Mouse (Mus musculus) lung, postnatal 36 days (tissue): ENCODE data around the gene Zfp335.

ENCODE experiments used
- DNase-seq: peaks from one replicate; pipeline ENCODE4 v3.0.0; 2022; ENCODE audit warnings: mixed read lengths

Zfp335 gene

DNA sequence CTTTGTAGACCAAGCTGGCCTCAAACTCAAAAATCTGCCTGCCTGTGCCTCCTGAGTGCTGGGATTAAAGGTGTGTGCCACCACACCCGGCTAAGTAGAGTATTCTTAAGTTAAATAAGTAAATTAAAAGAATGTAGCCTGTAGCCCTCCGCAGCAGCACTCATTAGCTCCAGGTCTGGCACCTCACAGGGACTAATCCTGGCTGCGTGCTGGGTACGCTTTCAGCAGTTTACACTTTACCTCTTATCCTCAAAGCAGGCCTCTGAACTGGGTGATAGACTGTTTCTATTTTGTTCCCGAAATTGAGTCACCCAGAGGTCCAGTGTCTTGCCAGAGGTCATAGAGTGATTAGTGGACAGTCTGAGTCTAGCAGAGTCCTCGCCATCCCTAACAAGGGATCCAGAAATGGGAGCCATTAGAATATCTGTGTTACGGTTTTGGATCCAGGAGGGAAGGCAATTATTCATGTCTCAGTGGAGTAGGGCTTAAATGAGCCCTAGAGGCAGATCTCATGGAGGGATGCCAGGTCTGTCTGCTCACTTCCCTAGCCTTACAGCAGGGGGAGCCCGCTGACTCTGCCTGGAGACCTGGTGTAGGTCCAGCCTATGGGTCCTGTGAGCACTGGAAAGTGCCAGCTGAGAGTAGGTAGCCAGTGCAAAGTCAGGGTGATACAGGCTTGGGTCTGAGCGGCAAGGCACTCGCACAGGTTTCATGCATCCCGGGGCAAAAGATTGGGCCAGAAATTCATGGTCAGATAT, 12.7 kb upstream of the Zfp335 start:
- DNase-seq, result peak; percentile 97

DNA sequence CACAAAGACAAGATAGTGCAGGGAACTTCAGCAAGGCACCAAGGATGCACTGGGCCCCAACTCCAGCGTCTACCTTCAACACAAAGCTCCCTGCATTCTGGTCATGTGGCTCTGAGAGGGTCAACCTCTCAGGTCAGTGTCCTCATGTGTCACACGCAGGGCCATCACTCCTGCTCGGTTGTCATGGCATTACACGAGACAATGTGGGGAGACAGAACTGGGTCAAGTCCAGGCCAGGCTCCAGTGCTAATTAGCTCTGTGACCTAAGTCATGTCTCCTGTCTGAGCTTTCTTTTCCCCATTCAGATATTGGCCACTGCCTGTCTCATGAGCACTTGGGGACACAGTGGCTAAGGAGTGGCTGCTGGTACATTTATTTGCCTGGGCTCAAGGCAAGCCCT, 11.7 kb upstream of the Zfp335 start:
- DNase-seq, result no peak

DNA sequence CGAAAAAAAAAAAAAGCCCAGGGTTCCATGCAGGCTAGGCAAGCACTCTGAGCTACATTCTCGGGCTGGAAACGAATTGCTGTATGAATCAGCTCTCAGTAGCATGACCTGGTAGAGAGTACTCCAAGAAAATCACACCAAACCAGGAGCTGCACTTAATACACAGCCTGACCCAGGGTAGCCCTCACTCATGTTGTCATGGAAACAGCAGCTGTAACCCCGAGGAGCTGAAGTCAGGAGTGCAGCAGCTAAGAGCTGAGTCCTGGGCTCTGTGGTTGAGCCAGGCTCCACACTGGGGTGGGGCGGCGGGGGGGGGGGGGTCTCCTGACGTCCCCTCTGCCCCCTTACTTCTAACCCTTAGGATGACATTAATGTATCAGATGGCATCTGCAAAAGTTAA, 10.4 kb upstream of the Zfp335 start:
- DNase-seq, result no peak

DNA sequence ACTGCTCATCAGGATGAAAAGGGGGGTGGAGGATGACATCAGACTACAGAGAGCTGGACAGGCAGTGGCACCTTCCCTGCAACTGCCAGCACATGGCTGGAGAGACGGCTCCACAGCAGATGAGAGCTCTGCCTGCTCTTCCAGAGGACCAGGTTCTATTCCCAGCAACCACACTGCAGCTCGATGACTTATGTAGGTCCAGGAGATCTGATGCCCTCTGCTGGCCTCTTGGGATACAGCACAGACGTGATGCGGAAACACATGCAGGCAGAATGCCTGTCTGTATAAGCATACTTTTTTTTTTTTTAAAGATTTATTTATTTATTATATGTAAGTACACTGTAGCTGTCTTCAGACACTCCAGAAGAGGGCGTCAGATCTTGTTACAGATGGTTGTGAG, 6.8 kb upstream of the Zfp335 start:
- peak; percentile 56 for DNase-seq

DNA sequence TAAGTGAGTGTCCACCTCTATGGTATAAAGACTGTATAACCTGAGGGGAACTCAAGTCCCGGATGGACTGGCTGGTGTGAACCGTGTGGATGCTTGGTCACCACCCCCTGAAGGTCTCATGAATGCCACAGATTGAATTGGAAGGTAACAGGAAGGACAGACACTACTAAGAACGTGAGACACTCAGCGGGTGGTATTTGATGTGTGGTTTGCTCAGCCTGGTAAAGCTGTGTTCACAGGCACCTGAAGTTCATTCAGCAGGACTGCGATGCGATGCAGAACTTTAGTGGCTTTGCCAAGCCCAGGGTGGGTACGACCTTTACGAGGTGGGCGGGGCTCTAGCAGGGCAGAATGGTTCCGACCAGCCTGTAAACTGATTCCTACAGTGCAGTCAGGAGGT, 5.8 kb upstream of the Zfp335 start:
- no peak for DNase-seq

DNA sequence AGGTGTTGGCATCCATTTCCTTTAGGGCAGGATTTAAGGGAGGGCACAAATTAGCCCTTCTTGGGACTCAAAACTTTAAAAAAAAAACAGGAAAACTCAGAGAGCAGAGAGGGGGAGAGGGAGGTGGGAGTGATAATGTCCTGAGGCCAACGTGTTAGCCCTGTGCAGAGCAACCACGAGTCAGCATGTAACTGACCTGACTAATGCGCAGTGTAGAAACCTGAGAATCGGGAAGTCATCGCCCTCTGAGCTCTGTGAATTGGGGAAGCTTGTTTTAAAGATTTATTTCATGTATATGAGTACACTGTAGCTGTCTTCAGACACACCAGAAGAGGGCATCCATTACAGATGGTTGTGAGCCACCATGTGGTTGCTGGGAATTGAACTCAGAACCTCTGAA, 5.3 kb upstream of the Zfp335 start:
- DNase-seq, result peak; percentile 23

DNA sequence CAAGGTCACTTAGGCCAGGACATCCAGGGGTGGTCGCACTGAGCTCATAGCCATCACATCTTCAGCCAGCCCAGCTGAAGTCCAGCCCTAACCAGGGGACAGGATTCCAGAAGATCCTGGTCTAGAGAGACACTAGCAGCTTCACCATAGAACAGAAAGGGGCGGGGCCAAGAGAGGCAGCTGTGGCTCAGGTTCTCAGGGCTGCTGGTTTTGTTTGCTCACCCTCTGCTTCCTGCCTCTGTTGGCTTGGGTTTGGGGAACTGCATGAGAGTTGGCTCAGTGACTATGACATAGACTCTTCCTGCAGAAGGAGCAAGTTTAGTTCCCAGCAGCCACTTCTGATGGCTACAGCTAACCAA, 1.9 kb upstream of the Zfp335 start:
- DNase-seq, result peak; percentile 87

DNA sequence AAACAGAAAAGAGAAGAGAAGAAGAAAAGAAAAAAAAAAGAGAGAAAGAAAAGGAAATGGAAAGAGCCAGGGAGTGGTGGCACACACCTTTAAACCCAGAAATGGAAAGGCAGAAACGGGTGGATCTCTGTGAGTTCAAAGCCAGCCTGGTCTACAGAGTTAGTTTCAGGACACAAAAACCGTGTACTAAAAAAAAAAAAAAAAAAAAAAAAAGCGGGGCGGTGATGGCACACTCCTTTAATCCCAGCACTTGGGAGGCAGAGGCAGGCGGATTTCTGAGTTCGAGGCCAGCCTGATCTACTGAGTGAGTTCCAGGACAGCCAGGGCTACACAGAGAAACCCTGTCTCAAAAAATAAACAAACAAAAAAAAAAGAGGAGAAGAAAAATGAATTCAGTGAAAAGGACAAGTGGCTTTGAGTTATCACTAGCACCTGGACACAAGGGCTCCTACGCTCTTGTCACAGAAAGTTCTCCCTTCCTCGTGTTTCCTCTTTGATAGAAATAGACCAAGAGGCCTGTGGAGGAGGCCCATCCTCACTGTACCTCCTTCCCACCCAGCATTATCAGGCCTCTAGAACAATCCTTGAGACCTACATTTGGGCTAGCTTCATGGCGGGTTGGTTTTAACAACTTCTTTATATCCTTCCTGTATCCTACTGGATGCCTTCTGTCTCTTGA, 1.3 kb upstream of the Zfp335 start:
- no peak for DNase-seq

DNA sequence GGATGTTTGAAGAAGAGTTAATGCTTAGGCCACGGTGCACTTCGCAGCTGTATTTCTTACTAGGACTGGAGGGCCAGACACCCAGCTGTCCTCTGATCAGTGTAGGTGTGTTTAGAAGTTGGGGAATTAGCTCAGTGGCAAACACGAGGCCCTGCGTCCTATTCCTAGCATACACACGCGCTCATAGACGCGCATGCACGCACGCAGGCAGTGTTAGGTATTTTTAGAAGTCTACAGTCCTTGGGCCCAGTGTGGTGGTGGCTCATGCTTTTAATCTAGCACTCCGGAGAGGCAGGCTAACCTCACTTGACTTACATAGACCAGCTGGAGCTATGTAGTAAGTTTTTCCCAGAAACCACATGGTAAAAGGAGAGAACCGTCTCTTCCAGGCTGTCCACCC, 594 bp upstream of the Zfp335 start:
- peak; percentile 44 for DNase-seq

DNA sequence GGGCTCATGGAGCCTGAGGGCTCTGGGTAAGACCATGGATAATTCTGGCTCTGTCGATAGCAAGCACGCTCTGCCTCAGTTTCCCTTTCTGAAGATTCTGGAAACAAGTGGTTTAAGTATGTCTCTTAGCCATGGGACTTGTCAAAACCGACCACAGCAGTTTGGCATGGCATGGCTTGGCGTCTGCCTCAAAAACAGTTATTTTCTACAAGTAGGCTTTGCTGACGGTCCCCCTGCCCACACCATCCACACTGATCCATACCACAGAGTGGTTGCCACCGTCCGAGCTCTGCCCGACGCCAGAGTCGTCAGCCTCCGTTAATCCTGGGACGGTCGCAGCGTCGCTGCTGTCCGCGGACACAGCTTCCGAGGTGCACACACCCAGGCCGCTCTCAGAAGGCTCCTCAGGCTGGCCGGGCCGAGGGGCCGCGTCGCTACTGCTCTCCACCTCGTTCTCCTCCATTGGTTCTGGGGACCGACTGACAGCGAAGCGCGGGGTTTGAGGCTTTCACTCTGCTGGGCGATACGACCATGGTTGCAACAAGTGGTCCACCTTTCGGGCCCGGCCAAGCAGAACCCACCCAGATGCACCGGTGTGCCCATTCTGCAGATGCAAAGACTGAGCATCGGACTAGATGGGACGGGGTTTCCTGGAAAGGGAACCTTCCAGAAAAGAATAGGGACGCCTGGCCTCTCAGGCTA, 1.0 kb downstream of the Zfp335 start:
- no peak for DNase-seq

DNA sequence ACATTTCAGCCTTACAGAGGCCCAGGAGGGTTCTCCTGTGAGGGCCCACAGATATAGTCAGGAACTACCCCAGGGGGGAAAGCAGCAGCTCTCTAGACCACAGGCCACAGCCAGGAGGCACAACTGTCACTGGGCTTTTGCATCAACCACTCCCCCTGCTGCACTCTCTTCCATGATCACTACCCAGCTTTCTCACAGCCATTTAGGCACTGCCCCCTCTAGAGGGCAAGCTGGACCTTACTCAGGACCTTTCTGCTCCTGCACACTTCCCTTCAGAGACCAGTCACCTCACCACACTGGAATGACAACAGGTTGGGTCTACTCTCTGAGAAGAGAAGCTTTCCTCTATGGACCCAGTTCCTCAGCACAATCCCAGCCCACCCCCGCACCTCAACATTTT, 2.0 kb downstream of the Zfp335 start:
- DNase-seq, result peak; percentile 77

DNA sequence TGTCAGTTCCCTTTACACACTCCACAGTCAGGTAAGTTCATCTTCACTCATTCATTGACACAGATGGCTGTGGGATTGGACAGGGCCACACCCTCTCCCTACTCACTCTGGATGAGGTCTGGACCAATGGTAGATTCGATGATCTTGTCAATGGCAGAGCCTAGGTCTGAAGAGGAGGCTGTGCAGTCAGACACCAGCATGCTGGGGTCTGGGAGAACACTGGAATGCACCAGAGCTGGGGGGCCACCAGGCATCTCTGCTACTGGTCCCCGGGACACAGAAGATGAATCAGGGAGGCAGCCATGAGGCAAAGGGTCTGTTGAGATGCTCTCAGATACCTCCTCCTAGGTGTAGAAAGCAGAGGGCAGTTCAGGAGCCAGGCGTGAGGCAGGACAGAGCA, 2.5 kb downstream of the Zfp335 start:
- no peak for DNase-seq

DNA sequence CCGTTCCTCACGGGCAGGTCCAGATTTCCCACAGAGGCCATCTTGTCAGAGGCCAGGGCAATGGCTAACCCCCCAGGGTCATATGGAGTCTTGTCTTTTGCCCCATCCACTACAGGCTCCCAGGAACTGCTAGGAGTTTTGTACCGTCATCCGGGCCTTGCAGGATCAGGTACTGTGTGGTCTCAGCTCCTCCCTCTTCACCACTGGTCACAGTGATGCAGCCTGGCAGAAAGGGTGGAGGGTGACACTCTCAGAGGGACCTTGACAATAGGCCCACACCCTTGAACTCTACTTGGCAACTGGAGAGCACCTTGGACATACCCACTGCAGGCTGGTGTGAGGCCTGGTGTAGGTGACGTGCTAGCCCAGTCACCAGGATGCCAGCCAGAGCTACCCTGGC, 3.5 kb downstream of the Zfp335 start:
- DNase-seq, result no peak

DNA sequence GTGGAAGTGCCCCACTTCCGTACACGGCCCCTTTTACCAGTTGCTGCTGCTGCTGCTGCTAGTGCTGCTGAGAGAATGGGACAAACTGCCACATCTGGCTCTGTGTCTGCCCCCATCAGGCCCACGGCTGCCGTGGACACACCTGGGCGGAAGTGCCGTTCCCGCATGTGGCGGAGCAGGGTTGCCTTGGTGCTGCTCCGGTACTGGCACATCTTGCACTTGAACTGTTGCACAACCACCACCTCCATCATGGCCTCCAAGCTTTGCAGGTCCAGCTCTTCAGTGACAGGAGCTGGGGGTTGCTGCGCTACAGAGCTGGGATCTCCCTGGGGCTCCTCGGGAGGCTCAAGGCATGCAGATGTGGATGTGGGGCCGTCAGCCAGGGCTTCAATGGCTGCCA, 4.0 kb downstream of the Zfp335 start:
- no peak for DNase-seq

DNA sequence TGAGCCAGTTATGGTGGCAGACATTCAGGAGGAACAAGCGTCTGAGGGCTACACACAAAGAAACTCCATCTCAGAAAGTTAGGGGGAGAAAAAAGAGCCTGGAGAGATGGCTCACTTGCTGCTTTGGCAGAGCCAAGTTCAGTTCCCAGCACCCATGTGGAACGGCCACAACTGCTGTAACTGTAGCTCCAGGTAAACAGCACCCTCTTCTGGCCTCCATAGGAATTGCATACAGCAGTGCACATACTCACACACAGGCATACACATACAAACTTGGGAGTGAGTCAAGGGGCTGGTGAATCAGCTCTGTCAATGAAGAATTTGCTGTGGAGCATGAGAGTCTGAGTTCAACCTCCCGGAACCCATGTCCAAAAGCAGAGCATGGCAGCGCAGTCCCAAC, 5.5 kb downstream of the Zfp335 start:
- no peak for DNase-seq

DNA sequence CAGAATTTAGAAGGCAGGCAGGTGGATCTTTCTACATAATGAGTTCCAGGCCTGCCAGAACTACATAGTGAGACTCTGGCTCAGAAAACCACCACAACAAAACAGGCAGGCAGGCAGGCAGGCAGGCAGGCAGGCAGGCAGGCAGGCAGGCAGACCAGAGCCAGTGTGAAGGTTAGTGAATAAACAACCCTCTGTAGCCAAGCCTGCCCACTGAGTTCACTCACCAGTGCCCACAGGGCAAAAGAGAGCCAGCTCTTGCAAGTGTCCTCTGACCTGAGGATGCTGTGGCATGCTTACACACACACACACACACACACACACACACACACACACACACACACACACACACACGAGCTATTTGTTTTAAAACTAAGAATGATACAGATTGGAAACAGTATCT, 8.1 kb downstream of the Zfp335 start:
- no peak for DNase-seq

DNA sequence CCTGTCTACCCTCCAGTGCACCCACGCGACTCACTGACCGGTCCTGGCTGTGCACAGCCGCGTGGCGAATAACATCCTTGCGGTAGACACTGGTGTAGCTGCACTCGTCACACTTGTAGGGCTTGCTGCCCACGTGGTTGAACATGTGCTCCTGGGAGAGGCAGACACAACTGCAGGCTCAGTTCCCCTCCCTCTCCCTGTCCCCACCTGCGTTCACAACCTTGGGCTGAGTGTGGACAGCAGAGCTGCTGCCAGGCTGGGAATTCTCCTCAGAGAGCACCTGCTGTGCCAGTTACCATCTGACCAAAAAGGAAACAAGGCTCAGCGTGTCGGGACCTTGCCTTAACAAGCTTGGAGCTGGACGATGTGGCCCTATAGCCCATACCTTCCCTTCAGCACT, 10.2 kb downstream of the Zfp335 start:
- no peak for DNase-seq

DNA sequence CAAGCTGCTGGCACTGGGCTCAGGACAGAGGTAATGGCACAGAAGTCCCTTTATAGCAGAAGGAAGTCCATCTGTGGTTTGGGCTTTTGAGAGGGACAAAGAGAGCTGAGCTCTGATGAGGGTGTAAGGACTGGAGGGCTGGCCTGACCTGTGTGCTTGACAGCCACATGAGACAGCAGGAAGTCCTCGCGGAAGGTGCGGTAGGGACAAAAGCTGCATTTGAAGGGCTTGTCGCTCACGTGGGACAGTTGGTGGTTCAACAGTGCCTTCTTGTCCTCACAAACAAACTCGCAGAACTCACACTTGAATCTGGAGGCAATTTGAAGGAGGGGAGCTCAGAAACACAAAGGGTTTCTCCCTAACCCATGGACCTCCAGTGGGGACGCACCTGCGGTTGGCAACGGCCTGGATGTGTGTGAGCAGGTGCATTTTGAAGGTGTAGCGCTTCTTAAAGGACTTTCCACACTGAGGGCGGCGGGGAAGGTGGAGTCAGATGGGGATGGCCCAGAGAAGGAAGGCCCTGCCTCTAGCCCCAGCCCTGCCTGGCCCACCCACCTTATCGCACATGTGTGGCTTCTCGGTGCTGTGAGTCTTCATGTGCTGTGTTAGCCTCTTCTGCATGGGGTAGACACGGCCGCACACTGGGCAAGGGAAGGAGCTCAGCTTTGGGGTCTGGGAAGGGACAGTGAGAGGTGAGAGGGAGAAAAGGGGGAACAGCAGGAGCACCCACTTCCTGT, 11.7 kb downstream of the Zfp335 start:
- DNase-seq, result no peak

DNA sequence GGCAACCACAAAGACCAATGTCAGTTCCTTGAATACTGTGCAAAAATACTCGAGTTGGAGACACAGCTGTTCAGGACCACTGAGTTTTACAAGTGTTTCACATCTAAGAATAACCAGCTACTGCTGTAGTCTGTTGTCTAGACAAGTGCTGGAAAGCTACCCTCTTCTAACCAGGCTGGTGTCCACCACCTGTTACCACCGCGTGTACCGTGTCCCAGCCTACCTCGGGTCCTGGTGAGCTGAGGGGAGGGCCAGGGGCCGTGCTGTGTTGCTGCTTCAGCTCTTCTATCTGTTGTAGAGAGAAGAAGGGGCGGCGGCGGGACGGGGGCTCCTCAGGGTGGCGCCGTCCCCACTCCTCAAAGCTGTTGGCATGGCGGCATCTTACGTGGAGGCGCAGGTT, 12.5 kb downstream of the Zfp335 start:
- no peak for DNase-seq

DNA sequence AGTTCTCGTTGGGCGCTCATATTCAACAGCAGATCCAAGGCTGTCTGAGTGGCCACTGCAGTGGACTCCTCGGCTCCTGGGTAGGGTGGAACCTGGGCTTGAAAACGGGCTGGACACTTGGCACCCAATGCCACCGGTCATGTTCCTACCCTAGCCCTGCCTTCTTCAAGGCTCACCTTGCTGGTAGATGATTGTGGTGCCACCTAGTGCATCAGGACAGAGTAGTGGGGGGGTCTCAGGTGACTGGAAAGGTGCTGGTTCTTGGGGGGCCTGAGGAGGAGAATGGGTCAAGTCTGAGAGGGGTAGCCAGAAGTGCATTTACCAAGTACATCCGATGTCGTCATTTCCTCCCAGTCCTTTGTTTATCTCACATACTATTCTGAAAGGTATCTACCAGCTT, 13.5 kb downstream of the Zfp335 start:
- DNase-seq, result peak; percentile 37

DNA sequence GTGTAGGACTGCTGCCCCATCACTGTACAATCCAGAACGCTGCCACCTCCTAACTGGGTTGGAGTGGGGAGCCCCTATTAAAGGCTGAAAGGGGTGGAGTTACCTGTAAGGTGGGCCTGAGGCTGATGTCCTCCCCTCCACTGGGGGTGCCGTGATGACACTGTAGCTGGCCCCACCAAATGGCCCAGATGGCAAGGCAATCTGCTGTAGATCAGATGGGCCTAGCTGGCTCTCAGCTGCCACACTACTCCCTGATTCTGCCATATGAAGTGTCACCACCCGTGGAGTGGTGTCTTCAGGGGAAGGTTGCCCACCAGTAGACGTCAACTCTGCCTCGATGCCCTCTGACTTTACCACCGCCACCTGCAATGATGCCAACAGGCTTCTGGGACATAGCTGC, 15.7 kb downstream of the Zfp335 start:
- DNase-seq, result no peak

DNA sequence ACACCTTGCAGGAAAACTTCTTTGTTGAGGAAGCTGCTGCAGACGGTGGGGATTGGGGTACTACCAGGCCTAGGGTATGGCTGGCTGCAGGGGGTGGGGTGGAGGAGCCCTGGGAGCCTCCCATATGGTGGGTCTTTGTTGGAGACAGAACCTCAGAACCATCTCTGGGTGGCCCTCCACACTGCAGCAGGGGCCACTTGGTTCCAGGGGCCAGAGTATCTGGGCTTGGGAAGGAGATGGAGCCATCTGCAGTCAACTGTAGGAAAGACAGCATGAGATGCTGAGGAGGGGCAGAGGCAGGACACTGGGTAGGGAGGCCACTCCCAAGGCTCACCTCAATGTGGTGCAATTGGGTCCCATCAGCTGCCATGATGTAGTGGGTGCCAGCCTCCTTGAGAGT, 16.9 kb downstream of the Zfp335 start:
- no peak for DNase-seq

DNA sequence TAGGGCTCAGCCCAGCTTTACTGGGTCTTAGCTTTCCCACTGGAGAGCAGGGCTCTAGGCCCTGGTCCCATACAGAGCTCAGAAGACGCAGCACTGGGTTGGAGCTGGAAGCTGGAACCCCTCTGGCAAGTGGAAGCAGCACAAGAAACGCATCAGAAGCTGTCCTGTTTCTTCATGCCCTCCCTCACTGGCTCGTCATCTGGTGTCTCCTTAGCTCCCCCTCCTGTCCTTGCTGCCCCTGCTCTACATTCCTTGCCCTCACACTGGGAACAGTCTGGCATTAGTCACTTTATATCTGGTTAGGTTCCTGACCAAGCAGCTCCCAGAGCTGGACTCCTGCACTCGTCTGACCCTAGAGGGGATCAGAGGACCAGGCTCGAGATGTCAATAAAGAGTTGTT, 17.5 kb downstream of the Zfp335 start:
- no peak for DNase-seq
